Mouse (Mus musculus): ENCODE results near the gene Xpo5.

Xpo5 gene

GRCm38 (mm10) chr17:46283140-46283539 is 80.6 kb downstream of the Xpo5 start:
- in situ Hi-C loops (cut with MboI, MseI): no loop called here

GRCm38 (mm10) chr17:46283911-46284310 is 81.3 kb downstream of the Xpo5 start:
- in situ Hi-C loops (cut with MboI, MseI): no loop called here

- in situ Hi-C loops (cut with MboI, MseI): no loop called here
Observed at GRCm38 (mm10) chr17:46284653-46285052, 82.1 kb downstream of the Xpo5 start.

- in situ Hi-C loops (cut with MboI, MseI): no loop called here
Observed at GRCm38 (mm10) chr17:46285407-46285806, 82.8 kb downstream of the Xpo5 start.

GRCm38 (mm10) chr17:46287678-46288095 is 85.1 kb downstream of the Xpo5 start:
- in situ Hi-C loops (cut with MboI, MseI): no loop called here
